Mouse (Mus musculus) embryonic facial prominence, embryonic 14.5 days (tissue): ENCODE results near the gene Gm26620. TPM values are rescaled to one million over a fixed set of nuclear protein-coding genes. Genes with fewer than 3 reads are reported as not detected.

ENCODE experiments used
- ATAC-seq: fragments of 200-750 bp; cut with Nextera tagmentation; 2 replicates; pipeline ENCODE4 v1.8.0; 2017; ENCODE audit warnings: low read depth, moderate number of reproducible peaks, moderate TSS enrichment
- DNase-seq: peaks from one replicate; pipeline ENCODE4 v3.0.0-alpha.2; 2015; ENCODE audit warnings: low spot score
- H3K27ac ChIP-seq: fragments of 300-500 bp; sonication (generic); replicated peaks from 2 replicates; pipeline ENCODE4 v1.5.1; 2014; ENCODE audit warnings: low read depth, mild to moderate bottlenecking, low read length, moderate library complexity
- H3K27me3 ChIP-seq: fragments of 300-500 bp; sonication (generic); replicated peaks from 2 replicates; pipeline ENCODE4 v1.6.1; 2014; ENCODE audit warnings: low read length; ENCODE audit not compliant: control insufficient read depth, insufficient read depth
- H3K36me3 ChIP-seq: fragments of 300-500 bp; sonication (generic); 2 replicates; pipeline ENCODE4 v1.6.1; 2014; ENCODE audit warnings: low read length, mixed read lengths; ENCODE audit not compliant: control insufficient read depth, insufficient read depth
- H3K4me1 ChIP-seq: fragments of 300-500 bp; sonication (generic); 2 replicates; pipeline ENCODE4 v1.6.1; 2014; ENCODE audit warnings: antibody characterized with exemption, low read length; ENCODE audit not compliant: control insufficient read depth, insufficient read depth
- H3K4me2 ChIP-seq: fragments of 300-500 bp; sonication (generic); 2 replicates; pipeline ENCODE4 v1.6.1; 2014; ENCODE audit warnings: low read depth, mild to moderate bottlenecking, low read length, moderate library complexity, mixed read lengths
- H3K4me3 ChIP-seq: fragments of 300-500 bp; sonication (generic); 2 replicates; pipeline ENCODE4 v1.5.1; 2014; ENCODE audit warnings: low read depth, mild to moderate bottlenecking, low read length
- H3K9ac ChIP-seq: fragments of 300-500 bp; sonication (generic); 2 replicates; pipeline ENCODE4 v1.6.1; 2014; ENCODE audit warnings: low read depth, mild to moderate bottlenecking, low read length, moderate library complexity, mixed read lengths
- H3K9me3 ChIP-seq: fragments of 300-500 bp; sonication (generic); 2 replicates; pipeline ENCODE4 v1.6.1; 2016; ENCODE audit warnings: low read length; ENCODE audit not compliant: control insufficient read depth
- WGBS: fragments of 180-500 bp; shearing (Covaris S2); extraction: QIAGEN DNeasy Blood & Tissue Kit; methylation state at CpG from one replicate; pipeline ENCODE4 v1.1.7; 2014; 5-methylcytosine and 5-hydroxymethylcytosine counted together
- polyA plus RNA-seq: library from polyadenylated mRNA; unstranded; fragments of >200 nt; fragmentation: Nextera tagmentation; extraction: Ambion mirVana; gene quantifications from 2 replicates; pipeline ENCODE4 v1.2.1, GENCODE M21; 2014

Gm26620 gene
- polyA plus RNA-seq, 1 experiment from 2014 or later: 1.1 TPM

DNA sequence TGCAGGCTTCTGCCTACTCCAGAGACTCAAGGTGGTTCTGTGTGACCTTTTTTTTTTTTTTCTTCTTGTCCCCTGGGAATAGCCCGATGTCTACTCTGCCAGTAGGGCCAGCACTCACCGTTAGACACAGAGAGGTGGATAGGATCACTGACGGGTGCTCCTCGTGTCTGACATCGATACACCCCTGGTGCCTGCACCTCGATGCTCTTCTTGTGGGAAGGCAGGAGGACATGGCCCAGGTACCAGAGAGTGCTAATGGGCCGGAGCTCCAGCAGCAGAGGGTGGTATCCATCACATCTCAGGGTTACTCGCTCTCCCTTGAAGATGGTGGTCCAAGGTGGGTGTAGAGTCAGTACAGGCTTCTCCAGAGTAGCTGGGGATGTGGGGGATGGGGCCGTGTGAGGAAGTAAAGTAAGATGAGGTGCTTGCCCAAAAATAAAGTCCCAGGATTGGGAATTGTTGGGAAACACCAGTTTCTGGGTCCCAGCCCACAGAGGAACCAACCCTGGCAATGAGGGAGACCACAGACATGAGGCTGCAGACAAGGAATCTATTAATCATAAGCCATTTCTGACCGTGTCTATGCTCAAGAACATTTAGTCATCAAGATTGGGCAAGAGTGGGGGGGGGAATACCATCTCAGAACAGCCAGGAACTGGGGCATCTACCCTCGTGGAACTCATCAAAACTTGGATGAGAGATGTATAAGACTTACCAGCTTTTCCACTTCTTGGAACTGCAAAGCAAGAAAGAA is 27.2 kb downstream of the Gm26620 start:
- 81% methylated on average over 11 of the region's 11 CpGs for WGBS
- H3K9ac ChIP-seq: no peak overlapping the region
- no peak for DNase-seq
- H3K4me3 ChIP-seq: no peak overlapping the region
- H3K27me3 ChIP-seq: peaks cover 30% of the 10 kb centered on the region
- H3K36me3 ChIP-seq: no peaks in the 10 kb centered on the region
- no peak overlapping the region for H3K27ac ChIP-seq
- no peaks in the 10 kb centered on the region for H3K9me3 ChIP-seq
- no peak for ATAC-seq
- H3K4me1 ChIP-seq: peaks cover 5% of the 10 kb centered on the region; the same call in 1 of the 2 replicates
- H3K4me2 ChIP-seq: no peak overlapping the region

DNA sequence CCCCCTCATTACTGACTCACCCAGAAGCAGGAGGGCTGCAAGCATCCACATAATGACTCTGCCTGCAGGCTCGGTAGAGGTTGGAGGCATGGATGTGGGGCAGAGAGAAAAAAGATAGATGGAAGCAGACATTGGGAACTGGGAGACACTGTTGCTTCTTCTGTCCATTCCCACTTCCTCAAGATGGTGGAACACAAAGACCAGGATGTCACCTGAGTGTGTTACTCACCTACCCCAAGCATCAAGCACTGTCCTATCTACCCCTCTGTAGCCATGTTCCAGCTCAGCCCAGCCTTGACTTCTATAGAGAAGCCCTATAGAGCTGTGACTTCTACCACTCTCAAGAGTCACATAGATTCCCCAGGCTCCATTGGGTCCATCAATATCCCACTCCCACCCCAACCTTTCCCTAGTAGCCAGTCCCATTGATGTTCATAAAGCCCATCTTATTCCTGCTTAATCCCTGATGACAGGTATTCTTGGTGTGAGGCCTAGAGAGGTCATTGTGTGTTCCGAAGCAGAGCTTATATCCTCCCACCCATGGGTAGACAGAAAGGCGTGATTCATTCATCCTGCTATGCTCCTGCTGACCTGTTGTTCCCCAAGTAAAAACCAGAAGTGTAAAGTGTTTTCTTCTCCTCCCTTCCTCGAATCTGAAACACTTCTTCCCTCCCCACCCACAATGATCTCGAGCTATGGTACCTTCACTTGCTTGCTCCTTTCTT is 28.2 kb downstream of the Gm26620 start, which contains the start of gene Fcrlb:
Fcrlb (minus strand) TSS at position 51 of the 725 bp plus-strand sequence.
- Histone ChIP-seq H3K4me2 (no peak within 1 kb of the TSS), H3K27ac (no peak within 1 kb of the TSS), H3K27me3 (peaks cover 21% of the 10 kb centered on the region), H3K36me3 (no peaks in the 10 kb centered on the region), H3K4me1 (peaks cover 5% of the 10 kb centered on the region; the same call in 1 of the 2 replicates), H3K4me3 (no peak within 1 kb of the TSS), H3K9me3 (no peaks in the 10 kb centered on the region), H3K9ac (no peak within 1 kb of the TSS)
- no peak for ATAC-seq
- WGBS: 83% methylated on average over 5 of the region's 5 CpGs
- no peak for DNase-seq

GRCm38 (mm10) chr1:170915657-170916056 is 30.8 kb downstream of the Gm26620 start:
- Histone ChIP-seq H3K4me3 (no peak overlapping the region), H3K9me3 (no peaks in the 10 kb centered on the region), H3K4me2 (no peak overlapping the region), H3K4me1 (no peaks in the 10 kb centered on the region), H3K36me3 (no peaks in the 10 kb centered on the region), H3K27me3 (no peaks in the 10 kb centered on the region; the same call in 1 of the 2 replicates), H3K27ac (no peak overlapping the region), H3K9ac (no peak overlapping the region)
- WGBS: 59% methylated on average over 5 of the region's 5 CpGs
- no peak for ATAC-seq
- DNase-seq: no peak

GRCm38 (mm10) chr1:170919308-170919707 is 34.4 kb downstream of the Gm26620 start:
- ATAC-seq (no peak), DNase-seq (no peak)
- H3K27me3 ChIP-seq: no peaks in the 10 kb centered on the region
- no peak overlapping the region for H3K9ac ChIP-seq
- no peaks in the 10 kb centered on the region for H3K36me3 ChIP-seq
- H3K4me3 ChIP-seq: no peak overlapping the region
- H3K4me2 ChIP-seq: no peak overlapping the region
- no peaks in the 10 kb centered on the region for H3K4me1 ChIP-seq
- H3K27ac ChIP-seq: no peak overlapping the region
- 94% methylated on average over 8 of the region's 8 CpGs for WGBS
- H3K9me3 ChIP-seq: no peaks in the 10 kb centered on the region

DNA sequence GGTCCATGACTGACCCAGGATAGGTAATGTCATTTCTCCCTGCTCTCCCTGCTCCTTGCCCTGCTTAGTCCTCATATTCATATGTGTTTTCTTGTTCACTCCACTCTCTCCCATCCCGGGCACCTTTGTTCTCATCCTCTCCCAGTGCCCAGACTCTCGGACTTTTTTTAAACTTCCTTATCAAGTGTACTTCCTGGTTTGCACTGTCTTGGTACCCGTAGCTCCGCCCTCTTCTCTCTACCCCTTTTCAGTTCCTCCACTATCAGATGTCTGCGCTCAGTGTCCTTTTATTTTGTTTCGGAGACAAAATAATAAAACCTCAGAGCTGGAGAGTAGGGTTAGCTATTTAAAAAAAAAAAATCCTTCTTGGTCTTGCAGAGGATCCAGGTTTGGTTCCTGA is 39.6 kb downstream of the Gm26620 start:
- Histone ChIP-seq H3K4me2 (no peak overlapping the region), H3K9ac (no peak overlapping the region), H3K9me3 (no peaks in the 10 kb centered on the region), H3K4me3 (no peak overlapping the region), H3K27me3 (no peaks in the 10 kb centered on the region), H3K4me1 (no peaks in the 10 kb centered on the region), H3K27ac (no peak overlapping the region), H3K36me3 (no peaks in the 10 kb centered on the region)
- ATAC-seq (no peak), DNase-seq (no peak)
- WGBS: 81% methylated on average over 6 of the region's 6 CpGs

DNA sequence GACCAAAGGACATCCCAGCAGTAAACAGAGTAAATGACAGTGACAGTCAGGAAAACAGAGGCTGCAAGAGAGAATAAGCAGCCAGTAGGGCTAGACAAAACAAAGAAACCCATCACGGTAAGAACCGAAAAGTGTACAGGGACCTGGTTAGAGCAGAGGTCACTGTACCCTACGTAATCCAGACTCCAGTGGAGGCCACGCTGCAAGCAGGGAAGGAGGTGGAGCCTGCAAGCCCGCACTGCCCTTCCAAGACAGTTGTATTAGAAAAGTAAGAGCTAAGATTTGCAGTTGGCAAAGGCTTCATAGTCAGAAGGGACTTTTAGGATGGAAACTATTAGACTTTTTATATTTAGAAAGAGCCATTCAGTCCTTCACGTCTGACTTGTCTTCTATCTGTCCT is 42.1 kb downstream of the Gm26620 start:
- no peaks in the 10 kb centered on the region for H3K4me1 ChIP-seq
- H3K27me3 ChIP-seq: no peaks in the 10 kb centered on the region
- no peaks in the 10 kb centered on the region for H3K9me3 ChIP-seq
- no peak for DNase-seq
- no peak overlapping the region for H3K9ac ChIP-seq
- H3K4me3 ChIP-seq: no peak overlapping the region
- H3K4me2 ChIP-seq: no peak overlapping the region
- no peak for ATAC-seq
- no peak overlapping the region for H3K27ac ChIP-seq
- H3K36me3 ChIP-seq: no peaks in the 10 kb centered on the region
- 46% methylated on average over 6 of the region's 6 CpGs for WGBS

- DNase-seq (no peak), ATAC-seq (no peak)
- H3K36me3 ChIP-seq: no peaks in the 10 kb centered on the region
- H3K27ac ChIP-seq: no peak within 1 kb of the TSS
- H3K9ac ChIP-seq: no peak within 1 kb of the TSS
- no peak within 1 kb of the TSS for H3K4me2 ChIP-seq
- WGBS: 76% methylated on average over 3 of the region's 3 CpGs
- no peaks in the 10 kb centered on the region for H3K27me3 ChIP-seq
- no peak within 1 kb of the TSS for H3K4me3 ChIP-seq
- H3K9me3 ChIP-seq: no peaks in the 10 kb centered on the region
- H3K4me1 ChIP-seq: no peaks in the 10 kb centered on the region
These were observed 42.5 kb downstream of the Gm26620 start, which contains the start of gene Fcrla for GRCm38 (mm10) chr1:170927378-170927777. Gene Fcrla (minus strand): TSS chr1:170927583.

- 59% methylated on average over 2 of the region's 2 CpGs for WGBS
- Histone ChIP-seq H3K4me2 (no peak overlapping the region), H3K9ac (no peak overlapping the region), H3K9me3 (no peaks in the 10 kb centered on the region), H3K4me3 (no peak overlapping the region), H3K27me3 (no peaks in the 10 kb centered on the region), H3K27ac (no peak overlapping the region), H3K36me3 (no peaks in the 10 kb centered on the region), H3K4me1 (no peaks in the 10 kb centered on the region)
- DNase-seq (no peak), ATAC-seq (no peak)
These were observed 43.6 kb downstream of the Gm26620 start for GRCm38 (mm10) chr1:170928467-170928866.
